Mouse (Mus musculus) v-Abl transformed pro-B cells (cell line): ENCODE measurements around the gene Morn5.

Experiments
- in situ Hi-C, 2 experiments: fragments of 400-800 bp; cut with MboI; formaldehyde crosslinking; loops; one replicate each; pipeline ENCODE4 v1.15.1; 2025; ENCODE audit not compliant: unreplicated experiment in 2 of 2

Morn5 gene

DNA sequence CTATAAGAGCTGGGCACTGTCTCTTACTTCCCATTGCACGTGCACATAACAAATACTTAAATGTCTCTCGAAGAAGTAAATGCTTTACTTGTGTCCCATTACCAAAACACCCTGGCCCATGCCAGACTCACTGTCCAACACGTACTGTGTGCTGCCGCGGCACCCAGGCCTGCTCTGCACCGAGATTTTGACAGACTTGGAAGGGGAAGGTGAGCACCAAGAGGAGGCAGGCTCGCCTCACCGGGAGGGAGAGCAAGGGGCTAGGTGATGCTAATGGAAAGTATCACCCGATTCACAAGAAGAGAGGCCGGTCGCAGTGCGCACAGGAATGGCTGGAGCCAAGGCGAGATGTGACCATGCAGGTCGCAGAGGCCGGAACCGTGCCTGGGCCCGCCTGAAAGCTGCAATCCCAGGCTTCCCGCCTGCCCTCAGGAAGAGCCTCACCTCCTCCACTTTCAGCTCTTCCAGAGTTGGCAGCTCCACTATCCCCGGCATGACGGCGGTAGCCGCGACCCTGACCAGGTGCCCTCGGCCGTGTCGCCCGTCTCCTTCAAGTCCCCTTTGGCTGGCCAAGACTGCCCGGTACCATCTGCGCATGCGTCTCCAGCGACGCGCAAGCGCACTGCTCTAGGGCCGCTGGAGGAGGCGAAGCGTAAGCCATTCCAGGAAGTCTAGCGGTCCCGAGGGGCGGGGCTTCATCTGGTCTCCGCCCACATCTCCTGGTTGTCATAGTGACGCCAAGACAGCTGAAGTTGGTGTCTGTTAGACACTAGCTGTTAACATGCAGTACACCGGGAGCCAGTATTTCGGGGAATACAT, at the start of gene Morn5, which contains the start of gene Ndufa8:
TSS of gene Morn5 (plus strand) at position 711 of the 819 bp plus-strand sequence.
TSS of gene Ndufa8 (minus strand) at position 659 of the 819 bp plus-strand sequence.
- in situ Hi-C loops = no loop called here

- in situ Hi-C loops = loop anchor here (10.0 to 25.0 kb wide), 4 partner anchors 356 to 1337 kb away; partner anchors contain the start of gene Olfr368 (in 1 of the 2)
These were observed 48.9 kb upstream of the Morn5 start for GRCm38 (mm10) chr2:36000390-36000789.

DNA sequence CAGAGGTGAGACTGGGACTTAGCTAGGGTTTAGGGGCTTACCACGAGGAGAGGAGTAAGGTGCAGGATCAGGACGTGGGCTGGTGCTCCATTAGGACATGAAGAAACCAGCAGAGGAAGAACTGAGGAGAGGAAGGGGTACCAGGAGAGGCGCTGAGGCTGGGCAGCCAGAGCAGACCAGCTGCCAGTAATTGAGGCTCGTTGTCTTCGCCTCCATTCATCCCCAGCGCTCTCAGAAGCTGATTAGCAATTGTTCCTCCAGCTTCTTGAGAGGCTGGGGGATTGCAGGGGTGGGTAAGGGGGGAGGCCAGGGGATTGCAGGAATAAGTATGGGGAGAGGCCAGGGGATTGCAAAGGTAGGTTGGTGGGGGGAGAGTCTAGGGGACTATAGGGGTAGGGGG, 47.1 kb upstream of the Morn5 start:
- in situ Hi-C loops = loop anchor here (10.0 to 25.0 kb wide), 4 partner anchors 357 to 1335 kb away; partner anchors contain the start of gene Olfr368 (in 1 of the 2)

DNA sequence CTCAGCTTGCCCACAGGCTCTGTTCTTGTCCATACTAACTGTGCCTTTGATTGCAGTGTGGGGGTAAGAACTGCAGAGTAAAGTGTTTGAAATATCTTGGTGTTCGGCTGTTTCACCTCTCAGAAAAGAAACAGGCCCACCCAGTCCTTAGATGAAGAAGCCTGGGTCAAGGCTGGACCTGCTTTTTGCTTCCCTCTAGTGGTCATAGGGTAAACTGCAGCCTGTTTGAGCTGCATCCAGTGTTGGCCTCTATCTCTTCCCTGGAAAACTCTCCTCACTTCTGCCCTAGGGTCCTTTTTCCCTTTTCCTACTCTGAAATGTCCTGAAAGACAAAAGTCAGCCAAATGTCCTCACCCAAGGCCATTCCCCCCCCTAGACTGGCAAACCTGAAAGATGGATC, 41.2 kb upstream of the Morn5 start:
- in situ Hi-C loops = loop anchor here (5.0 to 25.0 kb wide), 9 partner anchors 204 to 1329 kb away; partner anchors contain the start of gene Olfr368 (in 1 of the 2)

DNA sequence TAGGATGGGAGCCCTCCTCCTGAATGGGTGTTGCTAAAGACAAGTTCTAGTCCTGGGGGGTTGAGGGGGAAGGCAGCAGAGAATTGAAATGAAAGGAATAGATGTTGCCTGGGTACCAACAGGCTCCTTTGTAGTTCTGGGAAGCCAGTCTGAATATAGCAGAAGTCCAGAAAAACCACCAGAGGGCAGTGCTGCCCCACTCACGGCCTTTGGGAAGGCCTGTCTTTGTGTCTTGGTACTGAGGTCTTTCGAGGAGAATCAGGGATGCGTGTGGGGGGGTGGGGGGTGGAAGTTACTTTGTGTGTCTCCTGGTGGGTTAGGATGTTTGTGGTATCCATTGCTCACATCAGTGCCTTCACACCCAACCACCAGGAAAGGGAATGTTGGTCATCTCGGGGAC, 39.9 kb upstream of the Morn5 start:
- in situ Hi-C loops = loop anchor here (5.0 to 25.0 kb wide), 9 partner anchors 203 to 1328 kb away; partner anchors contain the start of gene Olfr368 (in 1 of the 2)

GRCm38 (mm10) chr2:36010579-36010978, 38.7 kb upstream of the Morn5 start:
- in situ Hi-C loops = loop anchor here in 1 of 2 experiments (25.0 kb wide), 1 partner anchor 1327 kb away; the partner anchor contains the start of gene Olfr368

- in situ Hi-C loops = loop anchor here in 1 of 2 experiments (25.0 kb wide), 1 partner anchor 1326 kb away; the partner anchor contains the start of gene Olfr368
These were observed 37.9 kb upstream of the Morn5 start for GRCm38 (mm10) chr2:36011331-36011825.

GRCm38 (mm10) chr2:36013010-36013409, 36.2 kb upstream of the Morn5 start:
- in situ Hi-C loops = loop anchor here in 1 of 2 experiments (25.0 kb wide), 1 partner anchor 1324 kb away; the partner anchor contains the start of gene Olfr368

GRCm38 (mm10) chr2:36021385-36022159, 27.7 kb upstream of the Morn5 start:
- in situ Hi-C loops = loop anchor here in 1 of 2 experiments (25.0 kb wide), 1 partner anchor 1316 kb away; the partner anchor contains the start of gene Olfr368

DNA sequence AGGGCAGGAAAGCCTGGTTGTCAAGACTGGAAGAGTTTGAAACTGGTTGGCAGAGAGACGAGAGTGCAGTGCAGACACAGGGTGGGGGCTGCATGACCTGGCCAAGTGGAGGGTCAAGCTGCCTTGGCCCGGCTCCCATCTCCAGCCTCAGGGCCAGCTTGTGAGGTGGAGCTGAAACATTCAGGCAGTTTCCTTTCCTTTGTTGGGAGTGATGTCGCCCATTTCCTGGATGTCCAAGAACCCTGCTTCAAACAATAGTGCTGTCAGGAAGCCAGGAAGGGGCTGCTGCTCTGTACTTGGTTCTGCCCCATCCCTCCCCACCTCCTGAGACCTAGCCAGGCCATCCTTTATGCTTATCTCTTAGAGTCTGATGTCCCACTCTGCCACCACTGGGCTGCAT, 26.0 kb upstream of the Morn5 start:
- in situ Hi-C loops = loop anchor here in 1 of 2 experiments (25.0 kb wide), 1 partner anchor 1314 kb away; the partner anchor contains the start of gene Olfr368

DNA sequence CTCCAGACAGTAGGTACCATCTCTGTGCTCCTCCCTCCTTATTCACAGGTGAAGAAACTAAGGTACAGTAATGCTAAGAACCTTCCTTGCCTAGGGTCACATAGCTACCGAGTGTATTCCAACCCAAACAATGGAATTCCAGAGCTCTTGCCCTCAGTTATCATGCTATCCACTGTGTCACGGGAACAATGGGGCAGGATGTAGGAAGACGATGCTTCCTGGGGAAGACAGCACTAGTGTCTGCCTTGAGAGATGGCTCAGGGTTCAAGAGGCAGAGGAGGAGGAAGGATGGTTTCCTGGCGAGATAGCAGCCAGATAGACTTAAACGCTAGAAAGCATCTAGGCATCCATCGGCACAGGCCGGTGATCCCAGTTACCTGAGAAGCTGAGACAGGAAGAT, 16.4 kb upstream of the Morn5 start:
- in situ Hi-C loops = no loop called here

DNA sequence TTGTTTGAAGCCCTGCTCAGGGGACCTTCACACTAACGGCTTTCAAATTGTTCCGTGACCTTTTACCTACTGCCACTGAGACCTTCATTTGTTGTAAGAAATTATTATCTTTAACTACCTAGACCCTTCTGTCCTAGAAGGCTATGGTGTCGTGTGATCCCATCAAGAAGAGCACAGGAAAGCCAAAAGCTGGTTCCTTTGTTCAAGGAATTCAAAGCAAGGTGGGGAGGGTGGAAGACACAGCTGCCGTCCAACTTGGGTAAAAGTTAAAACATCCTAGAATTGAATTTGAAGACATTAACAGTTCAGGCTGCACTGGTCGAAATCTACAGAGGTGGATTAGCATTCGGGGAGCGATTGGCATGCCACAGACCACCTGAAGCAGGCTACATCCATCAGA, 15.3 kb upstream of the Morn5 start:
- in situ Hi-C loops = no loop called here

DNA sequence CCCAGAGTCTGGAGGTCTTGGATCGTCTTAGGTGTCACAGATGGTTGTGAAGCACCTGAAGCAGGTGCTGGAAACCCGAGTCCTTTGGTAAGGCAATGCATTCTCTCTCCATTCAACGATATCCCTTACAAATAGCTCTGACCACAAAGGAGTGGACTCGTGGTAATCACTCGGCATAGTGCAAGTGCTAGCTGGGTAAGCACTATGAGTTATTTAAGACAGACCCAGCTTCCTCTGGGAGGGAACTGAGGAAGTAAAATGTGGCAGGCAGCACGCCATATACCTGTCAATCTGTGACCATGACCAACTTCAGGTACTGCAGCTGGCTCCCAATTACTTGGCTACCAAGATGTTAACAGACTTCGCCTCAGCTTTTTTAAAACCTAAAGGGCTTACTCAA, 14.4 kb upstream of the Morn5 start:
- in situ Hi-C loops = no loop called here

- in situ Hi-C loops = no loop called here
These were observed 13.7 kb upstream of the Morn5 start for GRCm38 (mm10) chr2:36035413-36036081.

DNA sequence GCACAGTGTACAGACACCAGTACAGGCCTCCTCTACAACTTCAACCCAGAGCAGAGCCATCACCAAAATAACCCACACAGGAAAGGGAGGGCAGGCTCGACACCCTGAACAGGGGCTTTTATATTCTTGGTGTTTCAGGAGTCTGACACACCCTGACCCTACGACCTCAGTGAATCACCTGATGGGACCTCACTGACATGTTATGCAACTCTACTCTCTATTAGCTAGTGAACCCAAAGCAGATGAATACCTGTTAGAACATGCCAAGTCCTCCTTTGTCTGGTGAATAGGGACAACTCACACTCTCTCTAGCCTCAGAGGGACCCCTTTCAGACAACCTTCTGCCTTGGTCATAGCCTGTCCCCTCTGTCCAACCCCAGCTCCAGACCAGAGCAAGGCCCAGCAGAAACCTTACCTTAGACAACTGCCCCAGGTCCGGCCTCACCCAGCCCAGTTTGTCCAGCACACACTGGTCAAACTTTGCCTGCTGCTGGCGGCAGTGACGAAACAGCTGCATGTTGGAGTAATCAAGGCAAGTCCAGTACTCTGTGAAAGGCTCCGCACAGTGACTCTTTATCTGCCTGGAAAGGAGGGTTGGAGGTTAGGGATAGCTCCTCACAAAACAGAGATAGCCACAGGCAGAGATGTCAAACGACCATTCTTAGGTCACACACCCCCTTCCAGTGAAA, 9.8 kb upstream of the Morn5 start:
- in situ Hi-C loops = no loop called here

DNA sequence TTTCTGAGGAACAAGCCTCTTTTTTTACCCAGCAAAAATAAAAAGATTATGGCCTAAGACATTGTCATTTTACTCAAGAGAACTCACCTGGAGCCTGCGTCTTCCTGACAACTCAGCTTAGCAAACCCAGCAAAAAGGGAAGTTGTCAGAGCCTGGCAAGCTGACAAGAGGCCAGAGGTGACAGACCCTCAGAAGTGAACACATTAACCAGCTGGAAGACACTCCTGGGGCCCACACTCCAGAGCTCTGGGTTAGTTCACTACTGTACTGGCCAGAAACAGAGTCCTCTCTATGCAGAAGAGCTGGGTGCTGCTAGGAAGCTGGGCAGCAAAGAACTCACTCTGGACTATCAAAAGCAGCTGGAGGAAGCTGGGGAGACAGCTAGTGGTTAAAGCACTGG, 8.4 kb upstream of the Morn5 start:
- in situ Hi-C loops = no loop called here

GRCm38 (mm10) chr2:36048164-36048563, 1.1 kb upstream of the Morn5 start:
- in situ Hi-C loops = no loop called here

- in situ Hi-C loops = no loop called here
These were observed 303 bp downstream of the Morn5 start for GRCm38 (mm10) chr2:36049567-36049954.

DNA sequence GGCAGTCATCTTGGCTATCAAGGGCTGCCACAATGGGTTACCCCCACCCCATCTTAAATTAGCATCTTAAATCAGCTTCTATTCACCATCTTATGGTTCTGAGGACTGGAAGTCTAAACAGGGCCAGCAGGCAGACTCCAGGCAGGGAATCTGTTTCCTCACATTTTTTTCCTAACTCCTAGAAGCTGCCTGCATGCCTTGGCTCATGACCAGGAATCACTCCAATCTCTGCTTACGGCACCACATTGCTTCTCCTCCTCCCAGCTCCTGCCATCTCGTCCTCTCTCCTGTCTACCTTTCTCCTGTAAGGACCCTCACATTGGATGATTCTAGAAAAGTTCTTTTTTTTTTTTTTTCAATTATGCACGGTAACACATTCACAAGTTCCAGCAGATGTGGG, 4.0 kb downstream of the Morn5 start:
- in situ Hi-C loops = no loop called here
